Mouse (Mus musculus) embryo, embryonic 11.5 days (tissue): ENCODE data around the gene Taf4.
A peak's percentile ranks its signal among the peaks of the same experiment; 100 is the strongest.

ENCODE experiments used
- DNase-seq: peaks from one replicate; pipeline ENCODE4 v3.0.0-alpha.2; 2012; ENCODE audit warnings: low read depth, low spot score

Gene Taf4

GRCm38 (mm10) chr2:179976628-179977343, at the start of gene Taf4:
TSS of gene Taf4 (minus strand) at chr2:179976646.
- DNase-seq = peak; percentile 76

DNA sequence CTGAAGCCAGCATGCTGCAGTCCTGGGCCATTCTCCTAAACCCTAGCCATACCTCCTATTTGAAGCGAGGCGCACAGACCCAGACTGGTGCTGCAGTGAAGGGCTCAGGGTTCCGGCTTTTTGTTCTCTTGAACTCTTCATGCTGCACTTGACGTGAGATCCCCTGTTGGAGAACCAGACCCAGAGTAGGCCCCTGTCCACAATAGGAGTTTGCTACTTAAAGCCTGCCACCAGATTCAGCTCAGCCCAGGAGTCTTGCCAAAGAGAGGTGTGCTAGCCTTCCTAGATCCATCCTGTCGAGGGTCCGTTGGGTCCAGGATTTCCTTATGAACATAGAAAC, 49.4 kb upstream of the Taf4 start:
- DNase-seq = no peak

GRCm38 (mm10) chr2:180025135-180025860, 48.9 kb upstream of the Taf4 start:
- DNase-seq = no peak

DNA sequence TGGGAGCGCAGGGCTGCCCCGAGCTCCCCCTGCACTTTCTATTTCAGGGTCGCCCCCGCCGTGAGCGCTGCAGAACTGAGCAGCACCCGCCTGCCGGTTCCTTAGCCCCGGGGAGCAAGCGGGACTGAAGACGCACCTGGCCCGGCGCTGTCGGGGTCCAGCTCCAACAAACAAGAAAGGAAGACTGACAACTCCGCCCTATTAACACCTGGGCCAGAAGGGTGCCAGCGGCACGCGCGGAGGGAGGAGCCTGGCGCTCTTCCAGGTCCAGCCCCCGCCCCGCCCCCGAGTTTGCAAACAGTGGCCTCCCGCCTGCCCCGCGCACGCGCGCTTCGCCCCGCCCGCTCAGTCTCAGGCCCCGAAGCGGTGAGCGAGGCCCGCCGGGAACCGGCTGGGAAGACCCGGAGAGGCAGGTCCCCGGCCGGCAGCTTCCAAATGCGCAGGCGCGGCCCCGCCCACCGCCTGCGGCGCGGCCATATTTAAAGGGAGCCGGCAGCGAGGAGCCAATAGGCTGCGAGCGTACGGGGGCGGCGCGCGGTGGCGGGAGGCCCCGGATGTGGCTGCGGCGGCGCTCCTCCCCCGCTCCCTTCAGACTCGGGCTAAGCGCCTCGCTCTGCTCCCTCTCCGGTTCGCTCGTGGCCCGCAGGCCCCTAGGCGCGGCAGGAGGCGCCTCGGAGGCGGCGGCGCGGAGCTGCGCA, 48.1 kb upstream of the Taf4 start, which contains the start of gene Lsm14b:
Lsm14b (plus strand) TSS at position 587 of the 698 bp plus-strand sequence.
- DNase-seq = peak; percentile 97

DNA sequence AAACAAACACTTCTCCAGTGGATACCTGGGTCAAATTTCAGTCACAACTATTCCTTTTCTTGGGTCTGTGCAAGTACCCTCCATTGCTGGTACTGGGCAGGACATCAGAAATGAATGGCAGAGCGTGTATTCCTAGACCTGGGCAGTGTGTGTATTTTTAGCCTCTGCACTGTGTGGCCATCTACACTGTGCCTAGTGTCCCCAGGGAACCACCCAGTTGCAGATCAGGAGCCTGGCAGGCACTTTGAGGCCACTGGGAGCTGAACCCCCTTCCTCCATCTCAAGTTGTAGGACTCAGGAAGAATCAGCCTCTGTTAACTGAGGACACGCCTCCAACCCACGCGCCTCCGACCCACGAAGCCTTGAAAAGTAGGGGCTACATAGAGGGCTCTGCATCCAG, 46.3 kb upstream of the Taf4 start:
- DNase-seq = no peak

- no peak for DNase-seq
Measured at GRCm38 (mm10) chr2:180020919-180021318, 44.5 kb upstream of the Taf4 start.

DNA sequence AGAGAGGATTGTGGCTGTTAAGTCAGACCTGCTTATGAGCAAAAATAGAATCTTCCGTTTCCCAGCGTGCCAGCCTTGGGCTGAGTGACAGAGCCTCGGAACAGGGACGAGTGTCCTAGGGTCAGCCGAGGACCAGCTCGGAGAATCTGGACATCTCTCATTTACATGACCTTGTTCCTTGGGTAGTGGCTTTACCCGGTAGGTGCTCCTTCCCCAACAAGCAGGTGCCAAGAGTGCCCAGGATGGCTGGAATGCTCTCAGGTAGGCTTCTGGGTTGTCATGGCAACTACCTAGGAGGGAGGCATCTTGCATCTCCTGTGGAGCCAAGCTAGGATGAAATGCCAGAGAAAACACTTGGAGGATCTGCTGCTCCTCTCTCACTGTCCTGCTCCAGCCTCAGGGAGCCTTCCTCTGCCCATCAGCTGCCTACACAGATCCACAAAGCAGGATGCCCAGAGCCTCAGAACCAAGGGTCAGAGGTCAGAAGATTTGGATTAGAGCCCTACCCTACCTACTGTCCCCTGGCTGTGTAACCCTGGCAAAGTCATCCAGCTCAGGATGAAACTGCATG, 43.7 kb upstream of the Taf4 start:
- no peak for DNase-seq

DNA sequence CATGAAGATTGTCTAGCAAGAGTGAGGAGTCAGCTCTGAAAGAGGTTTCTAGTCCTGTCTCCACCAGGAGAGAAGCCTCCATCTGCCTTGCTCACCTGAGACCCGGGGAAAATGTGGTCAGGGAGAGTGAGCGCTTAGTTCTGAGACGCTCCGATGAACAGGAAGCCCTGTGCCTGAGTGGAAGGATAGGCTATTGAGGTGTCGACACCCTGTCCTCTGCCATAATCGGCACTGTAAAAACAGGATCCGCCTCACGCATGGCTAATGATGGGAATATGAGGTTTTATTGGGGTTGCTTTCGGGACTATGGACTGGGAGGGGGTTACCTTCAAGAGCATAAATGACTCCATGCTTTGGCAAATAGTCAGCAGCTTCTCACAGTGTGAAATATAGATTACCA, 42.1 kb upstream of the Taf4 start:
- DNase-seq = no peak

GRCm38 (mm10) chr2:180017632-180018031, 41.2 kb upstream of the Taf4 start:
- no peak for DNase-seq

DNA sequence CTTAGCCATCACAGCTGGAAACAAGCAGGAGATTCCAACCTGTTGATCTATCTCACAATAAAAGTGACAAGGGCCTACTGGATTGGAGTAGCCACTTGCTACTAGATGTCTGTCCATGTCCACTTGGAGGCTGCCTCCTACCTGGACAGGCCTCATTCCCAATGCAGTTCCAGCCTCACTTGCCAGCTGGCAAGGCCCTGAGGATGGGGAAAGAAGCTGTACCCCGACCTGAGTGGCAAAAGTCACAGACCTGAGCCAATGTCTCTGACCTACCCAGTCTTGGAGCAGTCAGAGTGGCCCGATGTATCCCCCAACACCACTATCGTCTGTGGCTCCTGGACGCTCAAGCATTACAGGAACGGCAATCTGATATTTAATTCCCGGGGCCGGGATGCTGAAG, 37.2 kb upstream of the Taf4 start:
- DNase-seq = no peak

DNA sequence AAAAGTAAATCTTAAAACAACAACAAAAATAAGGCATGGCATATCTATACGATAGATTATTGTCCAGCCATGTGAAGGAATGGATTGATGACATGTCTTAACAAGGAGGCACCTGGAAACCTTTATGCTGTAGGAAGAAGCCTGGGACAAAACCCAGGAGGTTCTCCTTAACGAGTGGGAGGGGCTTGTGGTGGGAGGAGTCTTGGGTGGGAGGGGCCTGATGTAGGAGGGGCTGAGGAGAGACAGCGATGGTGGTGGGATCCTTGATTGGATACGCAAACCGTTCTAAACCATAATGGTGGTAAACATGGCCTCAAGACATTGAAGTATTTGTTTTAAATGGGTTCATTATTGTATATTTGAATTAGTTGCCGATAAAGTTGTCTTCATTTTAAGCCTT, 34.9 kb upstream of the Taf4 start:
- no peak for DNase-seq

- no peak for DNase-seq
Measured at GRCm38 (mm10) chr2:180010686-180011085, 34.2 kb upstream of the Taf4 start.

DNA sequence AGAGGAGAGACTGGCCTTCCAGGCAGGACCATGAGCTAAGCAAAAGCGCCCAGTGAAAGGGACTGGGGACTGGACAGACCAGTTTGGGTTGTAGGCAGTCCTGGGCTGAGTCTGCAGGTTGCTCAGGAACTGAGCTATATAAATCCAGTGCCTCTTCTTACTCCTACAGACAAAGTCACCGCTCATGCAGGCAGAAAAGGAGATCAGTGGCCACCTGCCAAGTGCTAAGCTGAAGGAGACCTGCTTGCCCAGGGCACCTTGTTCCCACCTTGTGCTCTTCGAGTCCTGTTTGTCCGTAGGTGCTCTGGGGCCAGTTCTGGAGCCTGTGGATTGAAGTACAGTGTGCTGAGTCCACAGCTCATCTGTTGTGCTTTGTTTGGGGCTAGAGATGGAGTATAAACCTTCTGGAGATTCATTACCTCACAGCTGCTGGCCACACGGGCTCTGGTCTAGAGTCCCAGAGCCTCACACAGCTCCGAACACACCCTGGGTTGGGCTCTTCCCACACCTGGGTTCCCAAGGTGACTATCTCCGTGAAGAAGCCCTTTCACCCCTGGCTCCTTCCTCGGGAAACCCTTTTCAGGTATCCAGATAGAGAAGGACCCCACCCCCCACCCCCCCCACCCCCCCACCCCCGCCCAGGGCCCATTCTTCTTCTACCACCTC, 30.0 kb upstream of the Taf4 start:
- no peak for DNase-seq

DNA sequence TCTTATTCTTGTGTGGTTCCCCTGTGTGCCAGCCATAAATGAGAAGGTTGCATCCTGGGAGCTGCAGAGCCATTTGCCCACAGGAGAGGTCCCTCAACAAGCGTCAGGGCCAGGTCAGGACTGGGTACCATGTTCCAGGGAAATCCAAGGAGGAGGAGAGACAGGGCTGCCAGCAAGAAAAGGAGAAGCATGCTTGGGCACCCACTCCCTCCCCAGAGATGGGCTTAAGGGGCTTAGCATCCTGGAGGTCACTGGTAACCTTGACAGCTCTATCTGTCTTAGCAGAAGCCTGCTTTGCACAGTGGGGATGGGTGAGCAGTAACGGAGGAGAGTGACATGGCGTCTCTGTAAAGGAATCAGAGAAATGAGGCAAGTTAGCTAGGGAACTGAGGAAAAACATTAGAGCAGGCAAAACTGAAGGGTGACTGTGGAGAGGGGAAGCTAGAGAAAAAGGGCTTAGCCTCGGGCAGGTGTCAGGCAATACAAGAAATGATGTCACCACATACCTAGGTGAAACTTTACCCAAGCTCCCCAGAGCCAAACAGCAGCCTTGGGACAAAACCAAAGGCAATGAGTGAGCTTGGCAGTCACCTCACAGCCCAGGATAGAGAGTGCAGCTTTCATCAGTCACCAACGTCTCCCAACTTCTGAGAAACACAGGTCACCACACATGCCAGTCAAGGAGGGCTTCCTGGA, 29.4 kb upstream of the Taf4 start:
- no peak for DNase-seq

GRCm38 (mm10) chr2:180001635-180002034, 25.2 kb upstream of the Taf4 start:
- no peak for DNase-seq

GRCm38 (mm10) chr2:179998431-179998830, 22.0 kb upstream of the Taf4 start:
- no peak for DNase-seq

DNA sequence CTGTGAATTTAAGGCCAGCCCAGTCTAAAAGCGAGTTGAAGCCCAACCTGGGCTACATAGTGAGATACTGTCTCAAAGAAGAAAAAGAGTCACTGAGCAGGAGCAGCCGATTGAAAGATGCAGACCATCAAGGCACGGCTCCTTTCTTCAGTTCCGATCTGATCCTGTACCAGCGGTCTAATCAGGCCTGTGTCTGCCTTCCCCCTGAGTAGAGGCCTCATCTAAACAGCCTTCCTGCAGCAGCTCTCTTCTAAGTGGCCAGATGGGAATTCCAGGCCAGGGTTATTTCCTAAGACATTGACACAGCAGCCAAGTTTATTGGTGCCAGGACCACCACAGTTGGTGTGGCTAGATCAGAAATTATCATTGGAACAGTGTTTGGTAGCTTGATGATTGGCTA, 16.6 kb upstream of the Taf4 start:
- DNase-seq = no peak

DNA sequence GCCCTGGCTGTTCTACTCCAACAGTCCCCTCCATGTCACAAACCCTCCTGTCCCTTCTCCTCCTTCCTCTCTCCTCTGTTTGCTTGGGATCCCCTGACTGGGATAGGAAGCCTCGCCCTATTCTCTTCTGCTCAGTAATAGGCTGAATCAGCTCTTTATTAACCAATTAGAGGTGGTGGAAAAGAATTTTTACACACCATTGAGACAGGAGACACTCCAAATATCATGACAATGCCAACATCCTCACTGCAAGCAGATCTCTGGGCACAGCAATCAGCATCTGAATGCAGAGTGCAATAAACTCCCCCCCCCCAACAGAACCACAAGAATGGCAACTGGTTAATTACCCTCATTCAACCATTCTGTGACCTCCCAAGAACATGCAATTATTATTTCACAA, 12.7 kb upstream of the Taf4 start:
- DNase-seq = no peak

- DNase-seq = no peak
Measured at GRCm38 (mm10) chr2:179986437-179987022, 10.1 kb upstream of the Taf4 start.

DNA sequence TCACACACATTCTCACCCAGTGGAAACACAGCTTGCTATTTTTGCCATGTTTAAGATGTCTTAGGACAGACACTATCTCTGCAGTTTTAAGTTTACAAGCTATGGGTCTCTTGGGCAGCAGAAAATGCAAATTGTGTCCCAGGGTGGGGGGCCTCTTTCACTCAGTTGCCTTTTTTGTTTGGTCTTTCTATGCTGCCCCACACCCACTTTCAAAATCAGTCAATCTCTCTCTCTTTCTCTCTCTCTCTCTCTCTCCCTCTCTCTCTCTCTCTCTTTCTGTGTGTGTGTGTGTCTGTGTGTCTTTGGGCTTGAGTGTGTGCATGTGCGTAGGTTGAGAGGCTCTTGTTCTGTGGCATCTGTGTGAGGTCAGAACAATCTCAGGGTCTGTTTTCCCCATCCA, 9.2 kb upstream of the Taf4 start:
- no peak for DNase-seq

- no peak for DNase-seq
Measured at GRCm38 (mm10) chr2:179984830-179985229, 8.4 kb upstream of the Taf4 start.
